Mouse (Mus musculus): ENCODE data around the gene Cckbr. TPM values are rescaled to one million over a fixed set of nuclear protein-coding genes. Genes with fewer than 3 reads are reported as not detected.

The Cckbr gene
- not detected in 2 replicates for total RNA-seq (2017)

DNA sequence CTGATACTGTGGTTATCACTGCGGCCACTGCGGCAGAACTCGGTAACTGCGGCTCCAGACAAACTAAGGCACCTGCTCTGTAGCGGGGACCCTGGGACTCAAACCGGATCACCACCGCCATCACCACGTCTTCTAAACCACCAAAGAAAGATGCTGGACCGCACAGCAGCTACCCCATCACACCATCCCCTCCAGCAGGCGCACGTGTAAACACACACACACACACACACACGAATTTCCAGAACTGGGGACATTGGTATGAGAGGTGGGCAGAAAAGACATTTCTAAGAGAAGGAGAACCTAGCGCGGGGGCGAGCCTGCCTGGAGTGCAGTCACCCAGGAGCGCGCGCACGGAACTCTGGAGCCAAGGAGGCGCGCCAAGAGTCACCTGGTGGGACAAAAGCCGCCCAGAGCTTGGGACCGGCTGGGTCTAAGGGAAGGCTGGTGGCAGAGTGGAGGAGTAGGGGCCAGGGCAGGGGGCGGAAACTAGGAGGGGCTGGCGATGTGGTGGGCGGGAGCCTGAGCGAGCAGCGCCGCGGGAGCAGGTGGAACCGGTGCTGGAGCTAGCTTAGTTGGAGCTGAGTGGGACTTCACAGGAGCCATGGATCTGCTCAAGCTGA, at the start of gene Cckbr:
TSS of gene Cckbr (plus strand) at position 308 of the 620 bp plus-strand sequence.
- ATAC-seq (replicated peaks in 1 of 2; ENCODE audit: insufficient read depth in 1 of 2, low FRiP score in 2 of 2, low TSS enrichment in 1 of 2, low read depth in 1 of 2, poor library complexity in 2 of 2, severe bottlenecking in 2 of 2), result peak; percentile 50 to 57

DNA sequence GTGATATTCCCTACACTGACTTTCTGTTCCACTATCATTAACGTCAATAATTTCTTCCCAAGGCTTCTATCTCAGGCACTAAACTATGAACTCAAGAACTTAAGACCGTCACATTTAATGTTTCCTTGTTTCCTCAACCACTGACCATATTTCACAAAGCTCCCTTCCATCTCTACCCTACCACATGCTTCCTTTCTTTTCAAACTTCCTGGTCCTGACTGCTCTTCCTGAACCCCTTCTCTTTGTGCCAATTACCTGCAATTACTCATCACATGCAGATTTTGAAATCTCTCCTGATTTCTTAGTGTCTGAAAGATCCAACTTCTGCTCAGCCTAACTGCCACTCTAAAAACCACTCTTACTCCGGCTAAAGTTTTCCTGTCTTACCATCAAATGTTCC, 45.2 kb upstream of the Cckbr start:
- peak; percentile 19 to 48; a peak in 2 of 4 replicates for ATAC-seq (replicated peaks in 1 of 2; ENCODE audit: insufficient read depth in 1 of 2, low FRiP score in 2 of 2, low TSS enrichment in 1 of 2, low read depth in 1 of 2, poor library complexity in 2 of 2, severe bottlenecking in 2 of 2)

DNA sequence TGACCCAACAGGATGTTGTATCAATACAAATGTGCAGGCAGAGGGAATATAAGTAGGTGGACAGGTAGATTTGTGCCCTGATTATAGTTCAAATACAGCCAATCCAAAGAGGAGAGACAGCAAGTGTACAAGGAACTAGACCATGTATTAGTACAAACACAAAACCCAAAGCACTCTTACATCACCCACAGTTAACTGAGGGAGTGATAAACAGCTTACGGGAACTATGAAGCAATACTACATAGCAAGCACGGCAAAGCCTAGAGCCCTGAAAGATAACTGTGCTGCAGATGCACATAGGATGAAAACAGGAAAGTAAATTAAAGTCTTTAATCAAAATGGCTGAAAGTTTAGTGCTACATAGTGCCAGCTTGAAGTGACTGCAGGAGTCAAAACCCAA, 37.8 kb upstream of the Cckbr start:
- no peak for ATAC-seq (replicated peaks in 1 of 2; ENCODE audit: insufficient read depth in 1 of 2, low FRiP score in 2 of 2, low TSS enrichment in 1 of 2, low read depth in 1 of 2, poor library complexity in 2 of 2, severe bottlenecking in 2 of 2)

DNA sequence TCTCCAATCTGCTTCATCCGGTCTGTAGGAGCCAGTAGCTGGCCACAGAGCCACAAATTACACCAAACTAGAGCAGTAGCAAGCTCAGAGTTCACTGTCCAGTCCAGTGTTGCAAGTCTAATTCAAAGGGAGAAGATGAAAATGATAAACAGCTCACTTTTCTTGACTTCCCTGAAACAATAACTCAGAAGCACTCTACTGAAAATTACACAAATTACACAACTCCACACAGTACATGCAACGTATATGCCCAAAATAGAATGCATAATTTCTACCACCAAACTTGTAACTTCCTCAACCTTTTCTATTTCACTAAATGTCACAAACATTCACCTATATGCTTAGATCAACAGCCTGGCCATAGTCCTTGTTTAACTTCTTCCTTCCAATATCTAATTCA, 35.3 kb upstream of the Cckbr start:
- peak in 1 of 2 experiments; percentile 40; a peak in 1 of 4 replicates for ATAC-seq (replicated peaks in 1 of 2; ENCODE audit: insufficient read depth in 1 of 2, low FRiP score in 2 of 2, low TSS enrichment in 1 of 2, low read depth in 1 of 2, poor library complexity in 2 of 2, severe bottlenecking in 2 of 2)

DNA sequence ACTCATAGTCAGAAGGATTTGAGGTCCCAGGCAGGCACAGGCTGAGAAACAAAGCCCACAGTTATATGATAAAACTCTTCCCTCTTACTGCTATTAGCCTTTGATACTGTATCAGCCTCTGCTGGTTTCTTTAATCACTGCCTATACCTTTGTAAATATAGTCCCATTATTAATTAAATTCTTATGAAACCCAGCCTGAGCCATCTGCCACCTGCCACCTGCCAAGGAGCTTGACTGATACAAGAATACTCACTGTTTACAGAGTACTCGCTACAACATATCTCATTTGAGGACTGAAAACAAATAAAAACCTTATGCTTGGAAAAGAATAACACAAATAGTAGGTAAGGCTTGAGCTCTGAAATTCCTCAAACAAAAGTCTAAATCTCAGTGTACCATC, 30.9 kb upstream of the Cckbr start:
- no peak for ATAC-seq (replicated peaks in 1 of 2; ENCODE audit: insufficient read depth in 1 of 2, low FRiP score in 2 of 2, low TSS enrichment in 1 of 2, low read depth in 1 of 2, poor library complexity in 2 of 2, severe bottlenecking in 2 of 2)

DNA sequence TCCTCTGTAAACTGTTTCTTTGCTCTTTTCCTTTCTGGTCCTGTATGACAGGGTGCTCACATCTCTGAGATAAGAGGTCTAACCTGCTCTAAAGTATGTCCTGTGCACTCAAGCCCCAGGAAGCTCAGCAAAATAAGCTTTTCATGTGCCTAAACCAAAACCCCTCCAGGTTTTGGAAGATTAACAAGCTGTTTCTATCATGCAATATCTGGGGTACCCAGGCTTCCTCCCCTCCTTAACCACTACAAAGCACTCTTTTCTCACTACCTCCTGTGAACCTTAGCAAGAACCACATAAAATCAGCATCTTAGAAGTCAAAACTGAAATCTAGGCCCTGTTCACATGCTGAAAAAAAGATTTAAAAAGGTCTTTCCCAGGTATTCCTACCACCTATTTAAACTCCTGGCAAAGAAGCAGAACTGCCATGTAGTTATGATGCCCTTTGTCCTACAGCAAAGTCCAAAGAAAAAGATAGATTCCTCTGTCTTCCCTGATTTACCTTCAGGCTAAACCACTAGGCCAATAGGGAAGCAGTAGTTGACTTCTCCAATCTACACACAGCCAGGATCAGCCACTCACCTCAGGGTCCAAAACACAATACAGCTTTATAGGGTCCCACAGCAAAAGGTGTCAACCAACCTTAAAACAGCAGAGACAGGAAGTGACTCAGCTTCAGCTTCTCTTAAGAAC, 30.3 kb upstream of the Cckbr start:
- no peak for ATAC-seq (replicated peaks in 1 of 2; ENCODE audit: insufficient read depth in 1 of 2, low FRiP score in 2 of 2, low TSS enrichment in 1 of 2, low read depth in 1 of 2, poor library complexity in 2 of 2, severe bottlenecking in 2 of 2)

DNA sequence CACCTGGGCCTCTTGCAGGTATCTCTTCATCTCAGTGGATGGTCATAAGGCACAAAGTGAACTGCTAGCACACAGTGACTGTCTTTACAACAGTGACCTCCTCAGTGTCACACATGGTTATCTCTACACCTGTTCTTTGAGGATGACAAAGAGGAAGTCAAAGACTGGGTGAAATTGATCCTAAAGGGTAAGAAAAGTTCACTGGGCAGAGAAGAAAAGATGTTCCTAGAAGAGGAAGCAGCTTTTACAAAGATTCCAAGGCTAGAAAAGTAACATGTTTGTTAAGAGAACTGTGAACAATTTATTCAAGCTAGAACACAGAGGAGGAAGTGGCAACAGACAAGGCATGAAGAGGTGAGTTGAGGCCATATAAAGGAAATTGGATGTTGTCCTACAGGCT, 29.4 kb upstream of the Cckbr start:
- no peak for ATAC-seq (replicated peaks in 1 of 2; ENCODE audit: insufficient read depth in 1 of 2, low FRiP score in 2 of 2, low TSS enrichment in 1 of 2, low read depth in 1 of 2, poor library complexity in 2 of 2, severe bottlenecking in 2 of 2)

DNA sequence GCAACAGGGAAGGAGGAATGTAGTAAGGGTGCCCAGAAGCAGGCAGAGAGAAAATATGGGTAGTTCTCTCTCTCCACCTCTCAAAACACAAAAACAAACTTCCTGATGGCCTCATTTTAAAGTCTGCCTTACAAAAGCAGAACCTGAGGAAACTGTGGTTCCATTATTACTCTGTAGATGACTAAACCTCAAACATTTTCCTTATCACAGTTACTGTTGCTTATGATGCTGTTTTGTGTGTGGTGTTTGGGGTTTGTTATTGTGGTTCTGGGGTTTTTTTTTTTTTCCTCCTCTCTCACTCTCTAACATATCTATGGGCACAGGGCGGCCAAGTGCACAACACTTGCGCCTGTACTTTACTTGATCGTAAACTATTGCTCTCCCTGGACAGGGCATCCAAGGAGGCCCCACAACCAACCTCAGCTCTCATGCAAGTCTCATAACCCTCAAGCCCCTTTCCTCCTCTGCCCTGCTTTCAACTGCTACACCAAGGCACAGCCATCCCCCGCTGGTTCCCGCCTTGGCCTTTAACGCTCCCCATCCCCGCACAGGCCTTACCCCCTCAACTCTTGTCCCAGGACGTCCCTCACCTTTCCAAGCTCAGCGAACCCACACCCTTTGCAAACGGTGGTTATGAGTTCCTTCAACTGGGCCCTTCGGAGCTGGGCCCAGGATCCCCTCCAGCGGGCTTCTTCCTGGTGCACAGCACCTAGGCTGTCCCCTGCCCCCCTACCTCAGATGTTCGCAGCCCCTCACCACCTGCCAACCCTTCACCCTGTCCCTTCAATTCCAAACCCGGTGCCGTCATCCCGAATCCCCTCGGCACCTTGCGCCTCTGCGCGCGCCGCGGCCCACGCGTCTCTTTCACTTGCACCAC, 26.2 kb upstream of the Cckbr start:
- ATAC-seq (replicated peaks in 1 of 2; ENCODE audit: insufficient read depth in 1 of 2, low FRiP score in 2 of 2, low TSS enrichment in 1 of 2, low read depth in 1 of 2, poor library complexity in 2 of 2, severe bottlenecking in 2 of 2), result peak; percentile 69 to 78

DNA sequence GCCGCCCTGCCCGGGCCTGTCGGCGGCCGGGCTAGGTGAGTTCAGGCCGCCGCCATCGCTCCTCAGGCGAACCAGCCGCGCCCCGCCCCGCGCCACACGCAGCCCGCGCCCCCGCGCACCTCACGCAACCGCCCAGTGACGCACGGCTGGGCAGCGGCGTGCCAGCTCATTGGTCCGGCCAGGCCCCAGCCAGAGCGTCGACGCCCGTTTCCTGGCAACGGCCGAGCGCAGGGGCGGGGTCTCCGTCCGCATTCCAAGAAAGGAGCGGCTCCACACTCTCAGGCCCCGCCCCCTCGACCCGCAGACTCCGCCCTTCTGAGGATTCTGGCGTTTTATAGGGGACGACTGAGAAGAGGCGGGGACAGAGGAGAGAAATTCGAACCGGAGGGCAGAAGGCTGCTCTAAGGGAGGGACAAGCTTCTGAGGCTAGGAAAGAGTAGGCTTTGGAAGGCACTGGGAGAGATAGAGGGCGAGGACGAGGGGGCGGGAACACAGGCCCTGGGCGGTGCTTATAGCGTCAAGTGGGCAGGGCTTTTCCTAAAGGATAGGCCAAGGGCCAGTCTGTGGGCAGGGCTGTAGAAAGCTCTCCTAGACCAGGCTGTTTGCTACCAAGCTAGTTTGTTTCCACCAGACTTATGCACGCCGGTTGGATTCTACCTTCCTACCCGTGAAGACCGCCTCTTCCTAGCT, 25.5 kb upstream of the Cckbr start, which contains the start of gene Fam160a2:
TSS of gene Fam160a2 (minus strand) at position 120 of the 690 bp plus-strand sequence.
- ATAC-seq (replicated peaks in 1 of 2; ENCODE audit: insufficient read depth in 1 of 2, low FRiP score in 2 of 2, low TSS enrichment in 1 of 2, low read depth in 1 of 2, poor library complexity in 2 of 2, severe bottlenecking in 2 of 2), result peak; percentile 80 to 87

DNA sequence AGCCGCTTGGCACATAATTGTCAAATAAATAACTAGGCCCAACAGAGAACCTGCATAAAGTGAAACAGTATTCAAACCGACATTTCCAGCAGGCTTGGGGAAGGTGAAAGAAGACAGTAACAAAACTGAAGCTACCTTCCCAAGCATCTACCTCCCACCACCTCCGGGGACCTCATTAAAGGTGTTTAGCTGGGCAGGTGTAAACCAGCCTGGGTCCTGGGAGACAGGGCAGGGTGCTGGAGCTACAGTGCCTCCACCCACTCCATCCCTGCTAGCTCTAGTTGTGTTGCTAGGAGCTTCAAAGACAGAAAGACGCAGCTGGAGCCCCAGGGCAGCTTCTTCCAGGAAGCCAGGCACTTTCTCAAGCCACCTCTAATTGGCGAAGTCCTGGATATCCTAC, 21.3 kb upstream of the Cckbr start, which contains the start of gene Cnga4:
TSS of gene Cnga4 (plus strand) at position 301 of the 400 bp plus-strand sequence.
- ATAC-seq (replicated peaks in 1 of 2; ENCODE audit: insufficient read depth in 1 of 2, low FRiP score in 2 of 2, low TSS enrichment in 1 of 2, low read depth in 1 of 2, poor library complexity in 2 of 2, severe bottlenecking in 2 of 2), result no peak

DNA sequence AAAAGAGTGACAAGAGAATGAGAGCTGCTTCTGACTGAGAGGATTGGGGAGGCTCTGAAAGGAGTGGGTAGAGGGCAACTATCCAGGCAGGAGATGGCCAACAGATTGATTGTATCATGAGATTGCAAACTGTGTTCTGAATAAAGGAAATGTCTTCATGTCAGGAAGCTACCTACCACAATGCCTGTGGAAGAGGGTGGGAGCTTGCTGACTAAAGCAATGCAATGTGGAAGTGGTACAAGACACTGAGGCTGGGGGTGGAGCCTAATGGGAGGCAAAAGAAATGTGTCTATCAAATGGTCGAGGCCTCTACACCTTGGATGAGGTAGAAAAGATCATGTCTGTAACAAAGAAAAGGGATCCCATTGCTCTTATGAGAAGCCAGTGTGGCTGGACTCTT, 19.2 kb upstream of the Cckbr start:
- ATAC-seq (replicated peaks in 1 of 2; ENCODE audit: insufficient read depth in 1 of 2, low FRiP score in 2 of 2, low TSS enrichment in 1 of 2, low read depth in 1 of 2, poor library complexity in 2 of 2, severe bottlenecking in 2 of 2), result peak in 1 of 2 experiments; percentile 57; a peak in 1 of 4 replicates

DNA sequence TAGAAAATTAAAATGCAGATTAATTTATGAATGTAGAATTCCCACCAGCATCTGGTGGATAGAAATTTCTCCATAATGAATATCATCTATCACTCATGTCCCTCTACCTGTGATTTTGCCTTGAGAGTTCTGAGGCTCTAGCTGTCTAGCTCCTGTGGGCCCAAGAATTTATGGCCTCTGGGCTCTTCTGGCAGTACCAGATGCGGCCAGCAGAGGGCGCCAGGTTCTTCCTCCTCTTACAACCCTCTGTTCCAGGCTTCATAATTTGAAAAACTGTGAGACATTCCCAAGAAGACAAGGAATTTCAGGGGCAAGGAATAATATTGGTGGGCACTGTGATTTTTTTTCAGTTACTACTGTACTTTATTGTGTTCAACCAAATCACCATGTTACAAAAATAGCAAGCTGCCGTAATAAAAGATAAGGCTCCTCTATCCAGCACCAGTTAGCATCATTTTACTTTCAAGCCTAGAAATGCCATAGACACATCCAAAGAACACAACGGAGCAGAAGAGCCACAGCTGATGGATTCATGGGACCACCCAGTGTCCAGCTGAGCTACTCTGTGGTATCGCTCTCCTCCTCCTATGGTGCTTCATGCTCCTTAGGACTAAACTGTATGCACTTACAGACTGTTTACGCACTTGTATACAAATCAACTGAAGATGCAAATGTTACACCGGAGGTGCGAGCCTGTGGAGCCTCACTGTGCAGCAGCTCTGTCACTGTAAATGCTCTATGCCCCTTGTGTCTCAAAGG, 13.5 kb upstream of the Cckbr start:
- peak; percentile 65 to 78; a peak in 2 of 4 replicates for ATAC-seq (replicated peaks in 1 of 2; ENCODE audit: insufficient read depth in 1 of 2, low FRiP score in 2 of 2, low TSS enrichment in 1 of 2, low read depth in 1 of 2, poor library complexity in 2 of 2, severe bottlenecking in 2 of 2)

DNA sequence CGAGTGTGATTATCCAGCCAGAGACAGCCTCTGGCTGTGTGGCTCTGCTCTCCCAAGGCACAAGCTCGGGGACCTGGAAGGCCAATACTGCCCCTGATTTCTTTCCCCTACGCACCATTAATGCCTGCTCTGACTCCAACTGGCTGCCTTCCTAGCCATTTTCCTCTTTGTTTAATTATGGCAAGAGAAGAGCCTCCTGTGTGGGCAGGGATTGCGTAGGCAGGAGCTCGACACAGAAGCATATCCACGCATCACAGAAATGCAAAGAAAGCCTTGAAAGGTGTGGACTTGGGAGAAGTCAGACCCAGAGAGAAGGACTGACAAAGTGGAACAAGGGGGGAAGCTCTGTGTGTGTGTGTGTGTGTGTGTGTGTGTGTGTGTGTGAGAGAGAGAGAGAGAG, 11.1 kb upstream of the Cckbr start:
- no peak for ATAC-seq (replicated peaks in 1 of 2; ENCODE audit: insufficient read depth in 1 of 2, low FRiP score in 2 of 2, low TSS enrichment in 1 of 2, low read depth in 1 of 2, poor library complexity in 2 of 2, severe bottlenecking in 2 of 2)

DNA sequence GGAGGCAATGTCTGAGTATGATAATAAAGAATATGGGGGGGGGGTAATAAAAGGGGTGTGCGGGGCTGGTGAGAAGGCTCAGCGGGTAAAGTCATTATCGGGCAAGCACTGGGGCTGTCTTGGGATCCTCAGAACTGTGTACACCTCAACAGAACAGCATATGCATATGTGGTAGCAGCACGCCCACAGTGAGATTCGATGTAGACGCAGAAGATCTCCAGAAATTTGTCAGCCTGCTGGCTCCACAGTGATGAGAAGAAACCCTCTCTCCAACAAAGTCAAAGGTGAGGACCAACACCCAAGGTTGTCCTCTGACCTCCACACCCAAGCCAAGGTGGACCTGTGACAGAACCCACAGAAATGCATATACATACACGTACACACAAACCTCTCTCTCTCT, 9.0 kb upstream of the Cckbr start:
- ATAC-seq (replicated peaks in 1 of 2; ENCODE audit: insufficient read depth in 1 of 2, low FRiP score in 2 of 2, low TSS enrichment in 1 of 2, low read depth in 1 of 2, poor library complexity in 2 of 2, severe bottlenecking in 2 of 2), result no peak

DNA sequence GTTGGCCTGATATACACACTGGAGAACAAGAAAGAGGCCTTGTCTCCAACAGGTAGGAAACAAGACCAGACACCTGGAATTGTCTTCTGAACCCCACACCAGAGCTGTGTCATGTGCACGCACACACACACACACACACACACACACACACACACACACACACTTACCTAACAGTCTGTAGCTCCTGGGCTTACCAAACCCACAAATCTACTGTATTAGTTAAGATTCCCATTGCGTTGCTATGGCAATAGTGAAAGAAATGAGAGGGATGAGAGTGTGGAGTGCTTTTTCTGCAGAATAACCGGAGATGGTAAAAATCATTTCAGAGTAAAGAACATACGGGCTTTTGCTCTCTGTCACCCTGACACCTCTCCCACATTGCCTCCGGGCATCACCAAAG, 7.4 kb upstream of the Cckbr start:
- ATAC-seq (replicated peaks in 1 of 2; ENCODE audit: insufficient read depth in 1 of 2, low FRiP score in 2 of 2, low TSS enrichment in 1 of 2, low read depth in 1 of 2, poor library complexity in 2 of 2, severe bottlenecking in 2 of 2), result no peak

DNA sequence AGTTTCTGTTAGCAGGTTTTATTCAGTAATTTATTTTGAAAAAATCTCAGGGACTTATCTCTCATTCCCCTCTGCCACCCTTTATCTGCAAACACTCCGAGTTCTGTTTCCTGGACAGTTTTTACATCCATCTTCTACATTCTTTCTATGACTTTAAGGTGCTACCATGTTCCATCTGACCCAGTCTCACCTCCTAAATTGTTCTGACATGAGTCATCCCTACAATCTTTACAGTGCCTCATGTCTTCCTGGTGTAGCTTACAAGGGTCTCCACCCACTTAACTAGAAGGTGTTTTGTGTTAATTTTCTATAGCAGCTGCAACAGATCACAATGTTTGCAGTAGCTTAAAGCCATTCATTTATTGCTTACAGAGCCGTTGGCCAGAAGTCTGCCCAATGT, 4.6 kb upstream of the Cckbr start:
- ATAC-seq (replicated peaks in 1 of 2; ENCODE audit: insufficient read depth in 1 of 2, low FRiP score in 2 of 2, low TSS enrichment in 1 of 2, low read depth in 1 of 2, poor library complexity in 2 of 2, severe bottlenecking in 2 of 2), result no peak

DNA sequence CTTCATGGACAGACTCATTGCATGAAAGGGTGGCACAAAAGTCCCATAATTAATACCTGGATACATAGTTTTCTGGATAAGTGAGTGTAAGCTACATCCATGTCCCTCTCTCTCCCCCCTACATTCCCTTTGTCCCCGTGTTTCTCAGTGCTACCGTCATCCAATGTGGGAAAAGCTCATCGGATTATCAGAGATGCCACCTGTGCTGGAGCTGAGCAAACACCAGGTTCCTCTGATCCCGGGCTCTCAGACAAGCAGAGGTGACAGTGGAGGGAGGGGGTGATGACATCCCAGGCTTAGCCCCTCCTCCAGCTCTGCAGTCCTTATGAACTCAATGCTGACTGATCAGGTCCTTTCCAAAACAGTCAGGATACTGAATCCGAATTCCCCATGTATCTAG, 1.2 kb upstream of the Cckbr start:
- no peak for ATAC-seq (replicated peaks in 1 of 2; ENCODE audit: insufficient read depth in 1 of 2, low FRiP score in 2 of 2, low TSS enrichment in 1 of 2, low read depth in 1 of 2, poor library complexity in 2 of 2, severe bottlenecking in 2 of 2)

Measured in hematopoietic stem cell, adult 5-6 weeks (primary cell).